Mouse (Mus musculus) lung, embryonic 16.5 days (tissue): Measurements from ENCODE around the gene Prn. TPM values are rescaled to one million over a fixed set of nuclear protein-coding genes. Genes with fewer than 3 reads are reported as not detected.
A peak's percentile ranks its signal among the peaks of the same experiment; 100 is the strongest.

Source experiments
- ATAC-seq: fragments of 200-750 bp; cut with Nextera tagmentation; 2 replicates; pipeline ENCODE4 v1.8.0; 2017; ENCODE audit warnings: low read depth, mild to moderate bottlenecking, moderate library complexity
- H3K27ac ChIP-seq: fragments of 300-500 bp; sonication (generic); 2 replicates; pipeline ENCODE4 v1.5.1; 2014; ENCODE audit warnings: mild to moderate bottlenecking, control low read depth, low read length
- H3K27me3 ChIP-seq: fragments of 300-500 bp; sonication (generic); 2 replicates; pipeline ENCODE4 v1.6.1; 2014; ENCODE audit warnings: low read depth, low read length, mixed read lengths; ENCODE audit not compliant: control insufficient read depth, insufficient read depth
- H3K36me3 ChIP-seq: fragments of 300-500 bp; sonication (generic); 2 replicates; pipeline ENCODE4 v1.6.1; 2014; ENCODE audit warnings: low read length; ENCODE audit not compliant: control insufficient read depth, insufficient read depth
- H3K4me1 ChIP-seq: fragments of 300-500 bp; sonication (generic); replicated peaks from 2 replicates; pipeline ENCODE4 v1.6.1; 2014; ENCODE audit warnings: low read length, mixed read lengths; ENCODE audit not compliant: control insufficient read depth, insufficient read depth
- H3K4me2 ChIP-seq: fragments of 300-500 bp; sonication (generic); 2 replicates; pipeline ENCODE4 v1.6.1; 2014; ENCODE audit warnings: low read depth, low read length, control low read depth
- H3K4me3 ChIP-seq: fragments of 300-500 bp; sonication (generic); 2 replicates; pipeline ENCODE4 v1.5.1; 2014; ENCODE audit warnings: mild to moderate bottlenecking, low read length, control low read depth
- H3K9ac ChIP-seq: fragments of 300-500 bp; sonication (generic); 2 replicates; pipeline ENCODE4 v1.6.1; 2014; ENCODE audit warnings: low read length, control low read depth
- H3K9me3 ChIP-seq: fragments of 300-500 bp; sonication (generic); 2 replicates; pipeline ENCODE4 v1.6.1; 2016; ENCODE audit warnings: low read length; ENCODE audit not compliant: control insufficient read depth
- WGBS: fragments of 180-500 bp; shearing (Covaris S2); extraction: QIAGEN DNeasy Blood & Tissue Kit; methylation state at CpG from one replicate; pipeline ENCODE4 v1.1.7; 2014; 5-methylcytosine and 5-hydroxymethylcytosine counted together
- polyA plus RNA-seq: library from polyadenylated mRNA; unstranded; fragments of >200 nt; fragmentation: Nextera tagmentation; extraction: Ambion mirVana; gene quantifications from 2 replicates; pipeline ENCODE4 v1.2.1, GENCODE M21; 2015

Prn gene
- polyA plus RNA-seq, 1 experiment from 2014 or later = not detected

DNA sequence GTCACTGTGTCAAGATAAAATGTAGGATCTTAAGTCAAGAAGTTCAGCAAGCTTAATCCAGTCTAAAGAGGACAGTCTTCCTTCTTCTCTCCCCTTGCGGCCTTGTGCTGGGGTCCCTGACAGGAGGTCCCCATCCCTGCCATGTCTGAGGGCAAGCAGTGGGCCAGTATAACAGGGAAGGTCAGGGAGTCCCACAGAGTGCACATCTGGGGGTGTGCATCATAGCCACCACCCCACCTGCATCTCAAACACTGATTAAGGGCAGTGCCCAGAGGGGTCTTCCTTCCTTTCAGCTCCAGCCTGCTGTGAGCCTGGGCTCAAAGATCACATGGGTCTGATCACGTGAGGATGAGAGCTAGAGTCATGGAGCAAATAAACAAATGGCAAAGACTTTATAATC is 51.9 kb downstream of the Prn start:
- Histone ChIP-seq H3K9ac (no peak overlapping the region), H3K4me1 (no peaks in the 10 kb centered on the region), H3K4me3 (no peak overlapping the region), H3K4me2 (no peak overlapping the region), H3K36me3 (no peaks in the 10 kb centered on the region), H3K27me3 (no peaks in the 10 kb centered on the region), H3K27ac (no peak overlapping the region), H3K9me3 (no peaks in the 10 kb centered on the region)
- 56% methylated on average over 2 of the region's 2 CpGs for WGBS
- ATAC-seq = no peak

DNA sequence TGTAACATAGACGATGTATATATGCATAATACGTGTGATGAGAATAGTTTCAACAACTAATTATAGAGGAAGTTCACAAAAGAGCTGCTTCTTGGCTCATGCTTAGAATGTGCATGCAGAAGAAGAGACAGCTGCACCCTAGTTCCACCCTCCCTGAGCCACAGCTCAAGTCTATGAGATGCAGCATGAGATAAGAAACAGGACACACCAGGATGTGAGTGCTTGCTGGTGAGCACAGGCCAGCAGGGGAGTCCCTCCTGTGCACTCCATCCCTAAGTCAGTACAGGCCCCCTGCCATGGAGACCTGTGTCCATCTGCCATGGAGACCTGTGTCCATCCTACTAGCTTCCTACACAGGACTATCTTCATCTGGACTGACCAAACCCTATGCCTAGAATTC is 60.8 kb downstream of the Prn start:
- Histone ChIP-seq H3K36me3 (no peaks in the 10 kb centered on the region), H3K27ac (no peak overlapping the region), H3K4me3 (no peak overlapping the region), H3K27me3 (no peaks in the 10 kb centered on the region), H3K4me1 (no peaks in the 10 kb centered on the region), H3K4me2 (no peak overlapping the region), H3K9ac (no peak overlapping the region), H3K9me3 (no peaks in the 10 kb centered on the region)
- 85% methylated on average over 2 of the region's 2 CpGs for WGBS
- ATAC-seq = no peak

DNA sequence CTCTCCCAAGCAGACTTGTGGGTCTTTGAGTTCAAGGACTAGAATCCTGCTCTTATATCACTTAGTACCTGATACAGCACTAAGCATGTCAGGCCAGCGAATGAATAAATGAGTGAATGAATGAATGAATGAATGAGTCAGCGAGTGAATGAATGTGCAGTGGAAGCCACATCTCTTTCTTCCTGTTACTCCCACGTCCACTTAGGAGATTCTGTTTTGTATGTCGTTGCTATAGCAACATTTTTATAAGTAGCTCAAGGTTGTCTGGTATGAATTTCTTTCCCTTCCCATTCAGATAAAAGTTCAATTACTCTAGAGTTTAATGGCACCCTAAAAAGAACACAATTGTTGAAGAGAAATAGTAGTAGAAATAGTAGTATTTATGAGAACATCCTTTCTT is 61.3 kb downstream of the Prn start:
- 73% methylated on average over 4 of the region's 4 CpGs for WGBS
- no peaks in the 10 kb centered on the region for H3K4me1 ChIP-seq
- no peaks in the 10 kb centered on the region for H3K36me3 ChIP-seq
- no peak overlapping the region for H3K27ac ChIP-seq
- ATAC-seq = no peak
- no peaks in the 10 kb centered on the region for H3K9me3 ChIP-seq
- no peak overlapping the region for H3K4me3 ChIP-seq
- H3K9ac ChIP-seq = no peak overlapping the region
- no peak overlapping the region for H3K4me2 ChIP-seq
- H3K27me3 ChIP-seq = no peaks in the 10 kb centered on the region

DNA sequence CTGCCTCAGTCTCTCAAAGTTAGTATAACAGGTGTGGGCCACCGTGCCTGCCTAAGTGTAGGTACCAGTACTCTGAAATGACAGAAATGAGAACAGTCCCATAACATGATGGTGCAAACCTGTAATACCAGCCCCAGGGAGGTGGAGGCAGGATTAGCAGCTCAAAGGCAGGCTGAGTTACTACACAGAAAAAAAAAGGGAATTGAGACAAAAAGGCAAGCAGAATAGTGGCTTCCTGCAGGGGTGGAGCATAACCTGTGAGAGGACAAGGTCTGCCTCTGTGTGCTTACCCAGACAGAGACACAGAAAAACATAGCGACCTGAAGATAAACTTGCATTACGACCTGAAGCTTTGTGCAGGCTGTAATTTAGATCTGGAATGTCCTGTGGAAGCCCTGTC is 66.9 kb downstream of the Prn start:
- H3K9ac ChIP-seq = no peak overlapping the region
- no peaks in the 10 kb centered on the region for H3K27me3 ChIP-seq
- ATAC-seq = no peak

DNA sequence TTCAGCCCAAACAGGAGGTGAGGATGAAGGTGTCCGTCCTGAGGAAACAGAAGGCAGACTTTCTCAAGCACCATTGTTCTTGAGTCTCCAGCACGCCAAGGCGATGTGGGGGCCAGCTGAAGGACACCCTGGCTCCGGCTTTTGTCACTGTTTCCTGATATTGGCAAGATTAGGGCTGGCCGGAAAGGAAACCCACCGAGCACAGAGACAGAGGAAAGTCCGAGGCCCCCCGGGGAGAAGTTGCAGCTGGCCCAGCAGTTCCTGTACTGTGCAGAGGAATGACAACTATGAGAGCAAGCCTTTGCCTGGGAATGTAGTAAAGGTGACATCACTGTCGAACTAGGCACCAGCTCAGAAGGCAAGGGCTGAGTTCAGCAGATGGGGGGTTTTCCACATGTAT is 71.1 kb downstream of the Prn start:
- Histone ChIP-seq H3K9ac (no peak overlapping the region), H3K4me1 (no peaks in the 10 kb centered on the region), H3K4me2 (no peak overlapping the region), H3K27ac (peak overlapping the region; percentile 53; the same call in 1 of the 2 replicates), H3K4me3 (no peak overlapping the region), H3K9me3 (0 out of 2 replicates have a peak, but pooled peaks cover 3% of the 10 kb centered on the region), H3K27me3 (no peaks in the 10 kb centered on the region), H3K36me3 (no peaks in the 10 kb centered on the region)
- 30% methylated on average over 9 of the region's 9 CpGs for WGBS
- ATAC-seq = peak; percentile 91

More for the DNA sequence above, 66.9 kb downstream of the Prn start:
- Histone ChIP-seq H3K4me1 (no peaks in the 10 kb centered on the region), H3K4me3 (no peak overlapping the region), H3K4me2 (no peak overlapping the region), H3K36me3 (no peaks in the 10 kb centered on the region), H3K27ac (no peak overlapping the region), H3K9me3 (0 out of 2 replicates have a peak, but pooled peaks cover 3% of the 10 kb centered on the region)
- 77% methylated on average over 3 of the region's 3 CpGs for WGBS

DNA sequence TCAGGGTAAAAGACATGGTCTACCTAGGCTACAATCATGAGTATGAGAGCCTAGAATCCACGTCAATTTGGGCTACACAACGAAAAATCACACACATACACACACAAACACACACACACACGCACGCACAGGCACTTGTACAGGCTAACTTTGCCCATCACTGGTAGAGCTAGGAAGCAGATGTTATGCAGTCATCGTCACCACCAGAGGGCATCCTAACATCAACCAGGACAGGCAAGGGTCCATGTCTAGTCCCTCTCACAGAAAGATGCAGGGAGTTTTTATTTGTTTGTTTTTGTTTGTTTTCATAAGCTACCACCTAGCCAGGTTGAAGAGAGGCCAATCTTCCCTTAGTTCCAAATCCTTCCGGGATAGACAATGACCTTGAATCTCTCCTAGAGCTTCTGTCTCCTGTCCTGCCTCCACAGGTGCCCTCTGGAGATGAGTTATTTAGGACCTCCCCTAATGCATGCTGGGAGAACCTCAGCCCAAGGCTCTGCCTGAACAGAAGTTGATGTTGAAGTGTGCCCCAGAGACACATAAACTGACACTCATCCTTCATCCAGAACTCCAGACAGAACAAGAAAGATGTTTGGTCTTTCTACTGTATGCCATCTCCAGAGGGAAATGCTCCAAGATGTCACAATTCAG is 72.9 kb downstream of the Prn start:
- Histone ChIP-seq H3K9ac (no peak overlapping the region), H3K4me3 (no peak overlapping the region), H3K9me3 (0 out of 2 replicates have a peak, but pooled peaks cover 2% of the 10 kb centered on the region), H3K36me3 (no peaks in the 10 kb centered on the region), H3K4me1 (no peaks in the 10 kb centered on the region), H3K27ac (no peak overlapping the region), H3K4me2 (no peak overlapping the region), H3K27me3 (no peaks in the 10 kb centered on the region)
- 12% methylated on average over 6 of the region's 6 CpGs for whole genome bisulfite sequencing
- peak; percentile 68 for ATAC-seq

DNA sequence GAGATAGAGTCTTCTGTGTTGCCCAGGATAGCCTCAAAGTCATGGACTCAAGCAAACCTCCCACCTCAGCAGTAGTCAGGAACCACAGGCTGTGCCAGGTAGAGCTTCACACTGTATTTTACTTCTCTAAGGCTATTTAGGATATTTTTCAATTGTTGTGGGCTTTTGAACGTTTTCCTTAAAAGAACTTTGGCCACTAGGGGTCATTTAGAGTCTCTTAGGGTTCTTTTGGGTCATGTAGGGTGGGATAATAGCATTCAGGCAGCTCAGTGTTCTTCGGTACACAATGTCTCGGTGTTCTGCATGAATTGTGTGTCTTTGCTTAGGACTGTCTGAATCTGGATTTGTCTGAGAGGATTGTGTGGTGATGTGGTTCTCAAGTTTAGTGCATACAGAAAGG is 78.2 kb downstream of the Prn start:
- WGBS = 30% methylated on average over 3 of the region's 3 CpGs

DNA sequence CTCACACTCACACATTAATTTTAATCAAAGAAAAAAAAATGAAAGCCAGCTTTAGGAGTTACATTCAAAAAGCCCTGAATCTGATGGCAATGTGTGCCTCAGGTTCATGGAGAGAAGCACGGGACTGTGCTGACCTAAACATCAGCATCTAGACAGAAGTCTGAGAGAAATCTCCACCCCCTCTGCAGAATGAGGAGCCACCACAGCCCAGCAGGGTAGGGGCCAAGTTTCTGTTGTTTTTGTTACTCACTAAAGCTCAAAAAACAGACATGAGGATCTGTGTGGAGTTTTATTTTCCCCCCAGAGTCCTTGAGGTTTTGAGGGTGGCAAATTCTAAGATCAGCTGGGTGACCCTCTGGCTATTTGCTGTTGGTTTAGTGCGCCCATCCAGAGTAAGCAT is 78.8 kb downstream of the Prn start:
- no peak overlapping the region for H3K9ac ChIP-seq
- H3K4me1 ChIP-seq = peaks cover 10% of the 10 kb centered on the region
- no peaks in the 10 kb centered on the region for H3K9me3 ChIP-seq
- H3K36me3 ChIP-seq = no peaks in the 10 kb centered on the region
- H3K4me3 ChIP-seq = no peak overlapping the region
- no peak overlapping the region for H3K4me2 ChIP-seq
- H3K27ac ChIP-seq = no peak overlapping the region
- no peaks in the 10 kb centered on the region for H3K27me3 ChIP-seq
- ATAC-seq = no peak
- 61% methylated on average over 2 of the region's 2 CpGs for WGBS

More for the DNA sequence above, 78.2 kb downstream of the Prn start:
- no peak overlapping the region for H3K4me3 ChIP-seq
- no peaks in the 10 kb centered on the region for H3K36me3 ChIP-seq
- H3K27ac ChIP-seq = no peak overlapping the region
- H3K9ac ChIP-seq = no peak overlapping the region
- H3K27me3 ChIP-seq = no peaks in the 10 kb centered on the region
- no peaks in the 10 kb centered on the region for H3K9me3 ChIP-seq
- peaks cover 4% of the 10 kb centered on the region for H3K4me1 ChIP-seq
- no peak overlapping the region for H3K4me2 ChIP-seq
- ATAC-seq = no peak

DNA sequence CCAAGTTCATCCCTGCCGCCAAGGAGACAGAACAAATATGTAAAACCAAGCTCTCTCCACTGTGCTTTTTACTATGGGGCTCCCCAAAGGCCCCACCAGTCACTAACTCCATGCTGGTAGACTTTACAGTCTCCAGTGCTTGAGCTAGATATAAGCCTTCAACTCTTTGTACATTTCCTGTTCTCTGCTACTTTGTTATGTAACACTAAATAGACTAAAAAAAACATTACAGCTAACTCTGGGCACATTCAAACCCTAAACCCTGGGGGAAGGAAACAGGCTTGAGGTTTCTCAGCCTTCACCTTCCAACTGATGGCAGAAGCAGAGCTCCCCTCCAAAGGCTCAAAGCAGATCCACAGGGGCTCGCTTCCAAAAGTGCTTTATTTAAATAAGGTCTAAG is 82.7 kb downstream of the Prn start:
- Histone ChIP-seq H3K4me3 (no peak overlapping the region), H3K4me2 (no peak overlapping the region), H3K27me3 (no peaks in the 10 kb centered on the region), H3K36me3 (no peaks in the 10 kb centered on the region), H3K4me1 (peaks cover 14% of the 10 kb centered on the region), H3K9ac (no peak overlapping the region), H3K9me3 (no peaks in the 10 kb centered on the region), H3K27ac (no peak overlapping the region)
- ATAC-seq = no peak
- WGBS = 74% methylated on average over 2 of the region's 2 CpGs

DNA sequence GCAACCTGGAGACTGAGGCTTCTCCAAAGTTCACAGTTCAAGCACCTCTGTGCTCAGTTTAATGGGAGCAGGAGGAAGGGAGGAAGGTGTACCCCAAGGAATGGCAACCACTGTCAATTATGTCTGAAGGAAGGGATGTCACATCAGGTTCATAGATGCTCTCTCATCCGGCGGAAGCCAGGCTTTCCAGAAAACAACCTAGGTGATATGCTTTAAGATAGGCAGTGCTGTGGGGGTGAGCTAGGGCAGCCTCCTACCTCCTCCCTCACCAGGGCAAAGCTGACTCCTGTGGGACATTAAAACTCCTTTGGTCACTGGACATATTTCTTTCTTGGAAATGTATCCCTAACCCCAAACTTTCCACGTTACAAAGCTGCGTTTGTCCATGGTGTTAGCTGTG is 83.4 kb downstream of the Prn start:
- 62% methylated on average over 4 of the region's 4 CpGs for WGBS
- no peak for ATAC-seq
- no peaks in the 10 kb centered on the region for H3K9me3 ChIP-seq
- H3K27me3 ChIP-seq = no peaks in the 10 kb centered on the region
- H3K9ac ChIP-seq = no peak overlapping the region
- H3K4me1 ChIP-seq = peaks cover 15% of the 10 kb centered on the region
- H3K27ac ChIP-seq = no peak overlapping the region
- no peaks in the 10 kb centered on the region for H3K36me3 ChIP-seq
- H3K4me2 ChIP-seq = no peak overlapping the region
- no peak overlapping the region for H3K4me3 ChIP-seq
